Mouse (Mus musculus): Measurements from ENCODE around the gene Gtf3c2. TPM values are rescaled to one million over a fixed set of nuclear protein-coding genes. Genes with fewer than 3 reads are reported as not detected.

Gene Gtf3c2
- polyA plus RNA-seq, 1 experiment from 2014 or later, result 16.8 TPM

- H3K27ac ChIP-seq (ENCODE audit: low read depth), result no peak overlapping the region
- DNase-seq (no peak), ATAC-seq (no peak)
- no peaks in the 10 kb centered on the region for H3K27me3 ChIP-seq (ENCODE audit: insufficient read depth, low read length)
- TF ChIP-seq CTCF (IDR thresholded peaks at IDR 0.05; ENCODE audit: low read depth) (no peak), EP300 (IDR thresholded peaks at IDR 0.05; ENCODE audit: low read depth) (no peak)
- H3K4me3 ChIP-seq (ENCODE audit: low read depth, low read length), result no peak overlapping the region
- 87% methylated on average over 9 of the region's 9 CpGs for WGBS (ENCODE audit: insufficient replicate concordance)
- H3K36me3 ChIP-seq (replicated peaks; ENCODE audit: insufficient read depth, low read length), result peaks cover 39% of the 10 kb centered on the region
- H3K4me2 ChIP-seq (ENCODE audit: low read depth, low read length), result no peak overlapping the region
- H3K9me3 ChIP-seq (ENCODE audit: low read length), result no peaks in the 10 kb centered on the region
- no peak overlapping the region for H3K9ac ChIP-seq (replicated peaks)
- H3K4me1 ChIP-seq (ENCODE audit: insufficient read depth), result peaks cover 16% of the 10 kb centered on the region
These were observed 10.3 kb upstream of the Gtf3c2 start for GRCm38 (mm10) chr5:31190201-31190600.

DNA sequence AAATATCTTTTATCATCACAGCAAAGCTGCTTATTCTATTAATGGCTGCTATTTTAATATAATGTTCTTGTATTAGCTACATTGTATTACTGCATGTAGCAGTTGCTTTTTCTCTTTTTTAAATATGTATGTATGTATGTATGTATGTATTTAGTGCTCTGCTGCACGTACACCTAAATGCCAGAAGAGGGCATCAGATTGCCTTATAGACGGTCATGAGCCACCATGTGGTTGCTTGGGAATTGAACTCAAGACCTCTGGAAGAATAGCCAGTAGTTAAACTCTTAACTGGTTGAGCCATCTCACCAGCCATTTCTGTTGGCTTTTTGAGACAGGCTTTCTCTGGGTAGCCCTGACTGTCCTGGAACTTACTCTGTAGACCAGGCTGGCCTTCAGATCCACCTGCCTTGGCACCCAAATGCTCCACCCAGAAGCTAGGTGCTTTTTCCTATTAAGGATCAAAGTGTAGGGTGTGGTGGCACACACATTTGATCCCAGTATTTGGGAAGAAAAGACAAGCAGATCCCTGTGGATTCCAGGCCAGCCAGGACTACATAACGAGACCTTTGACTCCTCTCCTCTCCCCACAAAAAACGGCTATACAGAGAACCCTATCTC, 8.4 kb upstream of the Gtf3c2 start:
- DNase-seq (no peak), ATAC-seq (no peak)
- Histone ChIP-seq H3K9ac (replicated peaks) (no peak overlapping the region), H3K9me3 (ENCODE audit: low read length) (no peaks in the 10 kb centered on the region), H3K36me3 (replicated peaks; ENCODE audit: insufficient read depth, low read length) (peaks cover 31% of the 10 kb centered on the region), H3K4me2 (ENCODE audit: low read depth, low read length) (no peak overlapping the region), H3K27ac (ENCODE audit: low read depth) (no peak overlapping the region), H3K27me3 (ENCODE audit: insufficient read depth, low read length) (no peaks in the 10 kb centered on the region), H3K4me1 (ENCODE audit: insufficient read depth) (peaks cover 7% of the 10 kb centered on the region; the same call in 1 of the 2 replicates), H3K4me3 (ENCODE audit: low read depth, low read length) (no peak overlapping the region)
- WGBS (ENCODE audit: insufficient replicate concordance), result 75% methylated on average over 4 of the region's 4 CpGs
- TF ChIP-seq CTCF (IDR thresholded peaks at IDR 0.05; ENCODE audit: low read depth) (peak; percentile 73), EP300 (IDR thresholded peaks at IDR 0.05; ENCODE audit: low read depth) (no peak)

DNA sequence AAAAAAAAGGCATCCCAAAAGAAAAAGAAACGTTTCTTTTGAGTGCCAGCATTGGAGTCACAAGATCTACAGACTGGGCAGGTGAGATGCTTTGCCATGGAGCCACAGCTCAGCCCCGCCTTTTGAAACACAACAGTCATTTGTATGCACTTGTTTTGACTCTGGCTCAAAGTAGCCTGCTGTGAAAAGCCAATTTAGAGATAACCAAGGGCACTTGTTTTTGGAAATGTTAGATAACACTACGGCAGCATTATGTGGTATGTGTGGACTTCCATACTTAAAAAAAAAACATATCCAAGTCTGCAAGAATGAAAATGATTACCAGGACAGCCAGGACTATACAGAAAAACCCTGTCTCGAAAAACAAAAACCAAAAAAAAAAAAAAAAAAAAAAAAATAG, 3.7 kb upstream of the Gtf3c2 start:
- 39% methylated on average over 4 of the region's 4 CpGs for WGBS (ENCODE audit: insufficient replicate concordance)
- DNase-seq, result no peak
- peaks cover 9% of the 10 kb centered on the region for H3K4me1 ChIP-seq (ENCODE audit: insufficient read depth)

GRCm38 (mm10) chr5:31181183-31181770, 1.3 kb upstream of the Gtf3c2 start:
- H3K36me3 ChIP-seq (replicated peaks; ENCODE audit: insufficient read depth, low read length), result 0 out of 2 replicates have a peak, but pooled peaks cover 4% of the 10 kb centered on the region
- H3K4me3 ChIP-seq (ENCODE audit: low read depth, low read length), result no peak overlapping the region
- H3K27ac ChIP-seq (ENCODE audit: low read depth), result no peak overlapping the region
- no peaks in the 10 kb centered on the region for H3K9me3 ChIP-seq (ENCODE audit: low read length)
- peaks cover 14% of the 10 kb centered on the region for H3K4me1 ChIP-seq (ENCODE audit: insufficient read depth)
- no peak for DNase-seq
- TF ChIP-seq EP300 (IDR thresholded peaks at IDR 0.05; ENCODE audit: low read depth) (no peak), CTCF (IDR thresholded peaks at IDR 0.05; ENCODE audit: low read depth) (no peak)
- H3K9ac ChIP-seq (replicated peaks), result no peak overlapping the region
- 87% methylated on average over 9 of the region's 9 CpGs for WGBS (ENCODE audit: insufficient replicate concordance)
- H3K4me2 ChIP-seq (ENCODE audit: low read depth, low read length), result peak overlapping the region; percentile 80; the same call in 1 of the 2 replicates
- no peak for ATAC-seq
- no peaks in the 10 kb centered on the region for H3K27me3 ChIP-seq (ENCODE audit: insufficient read depth, low read length)

More for the DNA sequence above, 3.7 kb upstream of the Gtf3c2 start:
- peak overlapping the region; percentile 9; the same call in 1 of the 2 replicates for H3K4me2 ChIP-seq (ENCODE audit: low read depth, low read length)
- TF ChIP-seq CTCF (IDR thresholded peaks at IDR 0.05; ENCODE audit: low read depth) (no peak), EP300 (IDR thresholded peaks at IDR 0.05; ENCODE audit: low read depth) (peak; percentile 62; the same call in 1 of the 2 replicates)
- H3K27ac ChIP-seq (ENCODE audit: low read depth), result peak overlapping the region; percentile 23; the same call in 1 of the 2 replicates
- H3K4me3 ChIP-seq (ENCODE audit: low read depth, low read length), result no peak overlapping the region
- no peaks in the 10 kb centered on the region for H3K9me3 ChIP-seq (ENCODE audit: low read length)
- no peaks in the 10 kb centered on the region for H3K27me3 ChIP-seq (ENCODE audit: insufficient read depth, low read length)
- no peak for ATAC-seq
- peaks cover 13% of the 10 kb centered on the region for H3K36me3 ChIP-seq (replicated peaks; ENCODE audit: insufficient read depth, low read length)
- H3K9ac ChIP-seq (replicated peaks), result no peak overlapping the region

GRCm38 (mm10) chr5:31179301-31179765, 611 bp downstream of the Gtf3c2 start:
- peak; percentile 59 for ATAC-seq
- peak overlapping the region; percentile 80 for H3K9ac ChIP-seq (replicated peaks)
- TF ChIP-seq EP300 (IDR thresholded peaks at IDR 0.05; ENCODE audit: low read depth), result no peak
- TF ChIP-seq CTCF (IDR thresholded peaks at IDR 0.05; ENCODE audit: low read depth), result no peak
- no peaks in the 10 kb centered on the region for H3K9me3 ChIP-seq (ENCODE audit: low read length)
- peaks cover 7% of the 10 kb centered on the region for H3K36me3 ChIP-seq (replicated peaks; ENCODE audit: insufficient read depth, low read length)
- peak; percentile 61 for DNase-seq
- no peaks in the 10 kb centered on the region for H3K27me3 ChIP-seq (ENCODE audit: insufficient read depth, low read length)
- H3K4me1 ChIP-seq (ENCODE audit: insufficient read depth), result peaks cover 14% of the 10 kb centered on the region
- peak overlapping the region; percentile 80 for H3K4me2 ChIP-seq (ENCODE audit: low read depth, low read length)
- WGBS (ENCODE audit: insufficient replicate concordance), result 1% methylated on average over 25 of the region's 25 CpGs
- peak overlapping the region; percentile 97 for H3K27ac ChIP-seq (ENCODE audit: low read depth)
- H3K4me3 ChIP-seq (ENCODE audit: low read depth, low read length), result peak overlapping the region; percentile 83

DNA sequence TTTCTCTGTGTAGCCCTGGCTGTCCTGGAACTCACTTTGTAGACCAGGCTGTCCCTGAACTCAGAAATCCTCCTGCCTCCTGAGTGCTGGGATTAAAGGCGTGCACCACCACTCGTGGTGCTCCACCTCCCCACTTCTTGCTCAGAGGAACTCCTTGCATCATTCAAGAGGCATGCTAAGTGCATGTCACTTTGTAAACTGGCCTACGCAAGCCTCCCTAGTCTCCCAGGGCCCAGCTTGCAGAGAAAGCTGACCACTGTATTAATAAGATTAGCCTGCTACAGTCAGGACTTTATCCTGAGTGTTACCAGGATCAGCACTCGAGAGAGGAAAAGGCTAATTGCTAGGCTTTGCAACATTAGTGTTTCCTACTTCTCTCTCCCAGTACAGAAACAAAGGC, 11.3 kb downstream of the Gtf3c2 start:
- no peaks in the 10 kb centered on the region for H3K4me1 ChIP-seq (ENCODE audit: insufficient read depth)
- no peaks in the 10 kb centered on the region for H3K27me3 ChIP-seq (ENCODE audit: insufficient read depth, low read length)
- no peak overlapping the region for H3K9ac ChIP-seq (replicated peaks)
- TF ChIP-seq CTCF (IDR thresholded peaks at IDR 0.05; ENCODE audit: low read depth), result no peak
- no peak for TF ChIP-seq EP300 (IDR thresholded peaks at IDR 0.05; ENCODE audit: low read depth)
- no peak overlapping the region for H3K4me3 ChIP-seq (ENCODE audit: low read depth, low read length)
- H3K4me2 ChIP-seq (ENCODE audit: low read depth, low read length), result no peak overlapping the region
- WGBS (ENCODE audit: insufficient replicate concordance), result 86% methylated on average over 4 of the region's 4 CpGs
- no peak overlapping the region for H3K27ac ChIP-seq (ENCODE audit: low read depth)
- H3K9me3 ChIP-seq (ENCODE audit: low read length), result no peaks in the 10 kb centered on the region
- peaks cover 89% of the 10 kb centered on the region for H3K36me3 ChIP-seq (replicated peaks; ENCODE audit: insufficient read depth, low read length)
- DNase-seq, result no peak
- no peak for ATAC-seq

Measured in liver, postnatal 0 days (tissue).